Mouse (Mus musculus): ENCODE measurements around the gene Hist2h2bb. TPM values are rescaled to one million over a fixed set of nuclear protein-coding genes. Genes with fewer than 3 reads are reported as not detected.
A peak's percentile ranks its signal among the peaks of the same experiment; 100 is the strongest.

The Hist2h2bb gene
- polyA plus RNA-seq, 1 experiment: 5.4 TPM

GRCm38 (mm10) chr3:96309441-96309840, 39.9 kb downstream of the Hist2h2bb start:
- 66% methylated on average over 3 of the region's 3 CpGs for WGBS
- TF ChIP-seq POLR2A (IDR thresholded peaks at IDR 0.05; ENCODE audit: borderline replicate concordance, insufficient read depth, low read length) (no peak), CTCF (IDR thresholded peaks at IDR 0.05; ENCODE audit: borderline replicate concordance, insufficient read depth, low read depth, low read length) (no peak)
- no peak for DNase-seq
- no peak overlapping the region for H3K27ac ChIP-seq (ENCODE audit: insufficient read depth, low read length)
- no peak overlapping the region for H3K4me3 ChIP-seq (replicated peaks; ENCODE audit: insufficient read depth, low read depth, low read length)
- H3K27me3 ChIP-seq (ENCODE audit: control insufficient read depth, insufficient read depth, low read length): no peaks in the 10 kb centered on the region
- H3K4me1 ChIP-seq (ENCODE audit: control insufficient read depth, insufficient read depth, low read length): no peaks in the 10 kb centered on the region

- H3K4me3 ChIP-seq (replicated peaks; ENCODE audit: insufficient read depth, low read depth, low read length): no peak overlapping the region
- 29% methylated on average over 8 of the region's 8 CpGs for WGBS
- no peak for TF ChIP-seq POLR2A (IDR thresholded peaks at IDR 0.05; ENCODE audit: borderline replicate concordance, insufficient read depth, low read length)
- no peak for TF ChIP-seq CTCF (IDR thresholded peaks at IDR 0.05; ENCODE audit: borderline replicate concordance, insufficient read depth, low read depth, low read length)
- H3K27ac ChIP-seq (ENCODE audit: insufficient read depth, low read length): no peak overlapping the region
- no peaks in the 10 kb centered on the region for H3K4me1 ChIP-seq (ENCODE audit: control insufficient read depth, insufficient read depth, low read length)
- no peaks in the 10 kb centered on the region for H3K27me3 ChIP-seq (ENCODE audit: control insufficient read depth, insufficient read depth, low read length)
- peak in 1 of 2 experiments; percentile 5 for DNase-seq
Observed at GRCm38 (mm10) chr3:96312341-96313098, 43.0 kb downstream of the Hist2h2bb start.

Other genes with a start within 250 kb of the Hist2h2bb start
- 33.3 and 33.6 TPM in 2 replicates for gene Vps45, start 211.3 kb upstream of the Hist2h2bb start, polyA plus RNA-seq (2012; rRNA removed)
- 26.3 and 30.0 TPM in 2 replicates for gene Otud7b, start 165.2 kb upstream of the Hist2h2bb start, polyA plus RNA-seq (2012; rRNA removed)
- gene Mtmr11, start 107.7 kb upstream of the Hist2h2bb start, polyA plus RNA-seq (2012; rRNA removed): 22.5 and 24.4 TPM in 2 replicates
- 59.5 and 66.4 TPM in 2 replicates for gene Sf3b4, start 97.4 kb upstream of the Hist2h2bb start, polyA plus RNA-seq (2012; rRNA removed)
- 399 and 405 TPM in 2 replicates for gene Sv2a, start 88.6 kb upstream of the Hist2h2bb start, polyA plus RNA-seq (2012; rRNA removed)
- gene Bola1, start 50.0 kb upstream of the Hist2h2bb start, polyA plus RNA-seq (2012; rRNA removed): 47.0 and 47.8 TPM in 2 replicates
- 2.0 and 3.5 TPM in 2 replicates for gene Hist2h2ab, start 49.9 kb upstream of the Hist2h2bb start, polyA plus RNA-seq (2012; rRNA removed)
- 2.2 and 4.8 TPM in 2 replicates for gene Hist2h2ac, start 48.9 kb upstream of the Hist2h2bb start, polyA plus RNA-seq (2012; rRNA removed)
- gene Hist2h2be, start 48.6 kb upstream of the Hist2h2bb start, polyA plus RNA-seq (2012; rRNA removed): 8.0 and 9.3 TPM in 2 replicates
- gene Hist2h3c2, start 30.6 kb upstream of the Hist2h2bb start, polyA plus RNA-seq (2012; rRNA removed): 4.5 and 6.3 TPM in 2 replicates
- 6.8 TPM in 1 of 2 replicates, not detected in the other for gene Hist2h2aa2, start 29.5 kb upstream of the Hist2h2bb start, polyA plus RNA-seq (2012; rRNA removed)
- 127 and 149 TPM in 2 replicates for gene Hist2h2aa1, start 24.3 kb upstream of the Hist2h2bb start, polyA plus RNA-seq (2012; rRNA removed)
- gene Hist2h3c1, start 23.1 kb upstream of the Hist2h2bb start, polyA plus RNA-seq (2012; rRNA removed): not detected in 2 replicates
- gene Hist2h4, start 6.4 kb upstream of the Hist2h2bb start, polyA plus RNA-seq (2012; rRNA removed): 6.2 and 8.7 TPM in 2 replicates
- 8.1 and 13.9 TPM in 2 replicates for gene Hist2h3b, start 1.1 kb upstream of the Hist2h2bb start, polyA plus RNA-seq (2012; rRNA removed)
- 2.0 TPM in 2 replicates for gene Fcgr1, start 24.2 kb downstream of the Hist2h2bb start, polyA plus RNA-seq (2012; rRNA removed)
- gene BC107364, start 182.6 kb downstream of the Hist2h2bb start, polyA plus RNA-seq (2012; rRNA removed): not detected in 2 replicates